Mouse (Mus musculus) megakaryocyte, embryonic 14.5 days (primary cell): ENCODE measurements around the gene Sema4d. TPM values are rescaled to one million over a fixed set of nuclear protein-coding genes. Genes with fewer than 3 reads are reported as not detected.

ENCODE experiments used
- H3K27me3 ChIP-seq: replicated peaks from 2 replicates; pipeline ENCODE3; 2012; ENCODE audit warnings: inconsistent platforms
- H3K36me3 ChIP-seq: replicated peaks from 2 replicates; pipeline ENCODE3; 2012; ENCODE audit warnings: low read length, inconsistent platforms, mixed read lengths
- H3K4me1 ChIP-seq: 2 replicates; pipeline ENCODE4 v1.6.1; 2012; ENCODE audit warnings: inconsistent platforms
- H3K4me3 ChIP-seq: replicated peaks from 2 replicates; pipeline ENCODE3; 2012; ENCODE audit warnings: moderate library complexity, mild to moderate bottlenecking, inconsistent platforms
- H3K9me3 ChIP-seq: 2 replicates; pipeline ENCODE4 v1.6.1; 2012; ENCODE audit warnings: inconsistent platforms
- FLI1 ChIP-seq: IDR thresholded peaks from 2 replicates; pipeline ENCODE4 v1.6.1; 2012; ENCODE audit warnings: low read length, inconsistent platforms, mixed read lengths
- GATA1 ChIP-seq: IDR thresholded peaks from 3 replicates; pipeline ENCODE4 v1.6.1; 2012; ENCODE audit warnings: mixed read lengths, low read length, inconsistent platforms, borderline replicate concordance
- polyA plus RNA-seq: library from polyadenylated mRNA; stranded (reverse); fragments of >175 nt; gene quantifications from 2 replicates; pipeline ENCODE4 v1.2.3, GENCODE M21; 2012; ENCODE audit warnings: low replicate concordance; ENCODE audit not compliant: insufficient read depth

Sema4d gene
- polyA plus RNA-seq, 1 experiment = 55.2 TPM

DNA sequence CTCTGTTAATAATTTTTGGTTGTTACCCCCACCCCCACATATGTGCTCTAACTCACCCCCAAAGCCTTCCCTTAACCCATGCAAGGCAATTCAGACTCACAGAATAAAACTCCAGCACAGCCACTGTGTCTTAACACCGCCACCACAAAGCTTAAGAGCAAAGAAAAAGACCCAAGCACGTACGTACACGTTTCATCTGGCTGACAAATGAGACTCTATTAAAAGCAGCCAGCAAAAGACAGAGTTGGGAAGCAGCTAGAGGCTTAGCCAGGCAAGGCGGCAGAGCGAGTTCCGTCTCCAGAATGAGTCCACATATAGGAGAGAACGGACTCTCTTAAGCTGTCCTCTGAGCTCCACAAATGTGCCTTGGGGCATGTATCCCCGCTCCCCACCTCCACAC is 37.5 kb downstream of the Sema4d start:
- H3K4me3 ChIP-seq = peak overlapping the region; percentile 89
- H3K9me3 ChIP-seq = no peaks in the 10 kb centered on the region
- H3K36me3 ChIP-seq = peaks cover 78% of the 10 kb centered on the region
- TF ChIP-seq GATA1 (no peak), FLI1 (no peak)
- H3K4me1 ChIP-seq = peaks cover 96% of the 10 kb centered on the region
- H3K27me3 ChIP-seq = no peaks in the 10 kb centered on the region

DNA sequence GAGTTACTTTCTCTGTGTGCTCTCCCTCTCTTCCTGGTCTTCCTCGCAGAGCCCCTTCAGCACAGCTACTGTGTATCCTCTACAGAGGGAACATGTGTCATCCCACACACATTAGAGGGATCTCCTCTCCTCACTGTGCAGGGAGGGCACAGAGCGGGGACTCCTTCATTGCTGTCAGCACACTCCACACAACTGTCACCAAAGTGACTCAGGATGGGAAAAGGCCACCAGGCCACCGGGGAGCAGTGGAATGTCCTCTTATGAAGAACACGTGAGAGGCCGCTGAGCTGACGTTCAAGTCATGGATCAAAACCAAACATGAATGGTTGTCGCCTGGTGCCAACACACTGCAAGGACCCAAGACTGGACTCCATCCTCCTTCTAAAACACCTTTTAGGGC is 38.0 kb downstream of the Sema4d start:
- TF ChIP-seq GATA1 (no peak), FLI1 (no peak)
- no peaks in the 10 kb centered on the region for H3K27me3 ChIP-seq
- peak overlapping the region; percentile 89 for H3K4me3 ChIP-seq
- H3K36me3 ChIP-seq = peaks cover 78% of the 10 kb centered on the region
- no peaks in the 10 kb centered on the region for H3K9me3 ChIP-seq
- peaks cover 98% of the 10 kb centered on the region for H3K4me1 ChIP-seq

DNA sequence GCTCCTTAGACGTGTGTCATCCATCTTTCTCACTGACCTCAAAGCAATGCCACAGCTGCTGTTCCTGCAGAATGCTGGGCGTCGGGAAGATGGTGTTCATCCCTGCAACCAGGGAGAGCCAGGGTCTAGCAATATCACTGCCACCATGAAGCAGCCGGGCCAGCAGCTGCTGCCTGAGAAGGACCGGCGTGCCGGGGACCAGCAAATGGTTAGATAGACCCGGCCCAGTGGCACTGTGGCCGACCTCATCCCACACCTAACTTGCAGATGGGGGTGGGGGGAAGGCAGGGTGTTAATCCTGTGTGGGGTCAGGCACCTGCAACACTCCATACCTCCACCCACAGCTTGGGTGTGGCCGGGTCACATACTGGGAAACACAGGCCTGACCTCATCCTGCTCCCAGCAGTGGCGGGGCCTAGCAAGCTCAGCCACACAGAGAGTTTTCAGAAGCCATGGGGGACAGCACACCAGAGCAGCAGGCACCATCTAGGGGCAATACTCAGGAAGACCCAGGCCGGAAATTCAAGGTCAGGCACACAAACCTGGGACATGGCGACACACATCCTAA is 38.9 kb downstream of the Sema4d start:
- H3K9me3 ChIP-seq = no peaks in the 10 kb centered on the region
- peaks cover 74% of the 10 kb centered on the region for H3K36me3 ChIP-seq
- peaks cover 98% of the 10 kb centered on the region for H3K4me1 ChIP-seq
- H3K27me3 ChIP-seq = no peaks in the 10 kb centered on the region
- H3K4me3 ChIP-seq = peak overlapping the region; percentile 87
- TF ChIP-seq FLI1 = no peak
- TF ChIP-seq GATA1 = no peak

GRCm38 (mm10) chr13:51753802-51754444 is 39.6 kb downstream of the Sema4d start:
- Histone ChIP-seq H3K9me3 (no peaks in the 10 kb centered on the region), H3K27me3 (no peaks in the 10 kb centered on the region), H3K4me1 (peaks cover 100% of the 10 kb centered on the region), H3K4me3 (peak overlapping the region; percentile 87), H3K36me3 (peaks cover 71% of the 10 kb centered on the region)
- TF ChIP-seq GATA1 = no peak
- no peak for TF ChIP-seq FLI1

DNA sequence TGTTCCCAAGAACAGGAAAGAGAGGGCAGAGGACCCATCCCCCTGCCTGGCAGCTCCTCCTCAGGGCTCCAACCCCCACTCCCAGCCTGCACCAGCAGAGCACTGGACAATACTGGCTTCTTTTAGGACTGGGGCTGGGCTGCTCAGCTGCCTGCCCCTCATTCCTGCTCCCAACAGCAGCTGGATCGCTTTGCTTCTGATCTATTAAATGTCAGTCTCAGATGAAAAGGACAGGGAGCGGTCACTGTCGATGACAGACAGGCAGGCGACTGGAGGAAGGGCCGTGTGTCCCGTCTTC is 40.4 kb downstream of the Sema4d start:
- H3K27me3 ChIP-seq = no peaks in the 10 kb centered on the region
- no peaks in the 10 kb centered on the region for H3K9me3 ChIP-seq
- peak overlapping the region; percentile 87 for H3K4me3 ChIP-seq
- peaks cover 71% of the 10 kb centered on the region for H3K36me3 ChIP-seq
- no peak for TF ChIP-seq FLI1
- TF ChIP-seq GATA1 = no peak
- H3K4me1 ChIP-seq = peaks cover 100% of the 10 kb centered on the region

DNA sequence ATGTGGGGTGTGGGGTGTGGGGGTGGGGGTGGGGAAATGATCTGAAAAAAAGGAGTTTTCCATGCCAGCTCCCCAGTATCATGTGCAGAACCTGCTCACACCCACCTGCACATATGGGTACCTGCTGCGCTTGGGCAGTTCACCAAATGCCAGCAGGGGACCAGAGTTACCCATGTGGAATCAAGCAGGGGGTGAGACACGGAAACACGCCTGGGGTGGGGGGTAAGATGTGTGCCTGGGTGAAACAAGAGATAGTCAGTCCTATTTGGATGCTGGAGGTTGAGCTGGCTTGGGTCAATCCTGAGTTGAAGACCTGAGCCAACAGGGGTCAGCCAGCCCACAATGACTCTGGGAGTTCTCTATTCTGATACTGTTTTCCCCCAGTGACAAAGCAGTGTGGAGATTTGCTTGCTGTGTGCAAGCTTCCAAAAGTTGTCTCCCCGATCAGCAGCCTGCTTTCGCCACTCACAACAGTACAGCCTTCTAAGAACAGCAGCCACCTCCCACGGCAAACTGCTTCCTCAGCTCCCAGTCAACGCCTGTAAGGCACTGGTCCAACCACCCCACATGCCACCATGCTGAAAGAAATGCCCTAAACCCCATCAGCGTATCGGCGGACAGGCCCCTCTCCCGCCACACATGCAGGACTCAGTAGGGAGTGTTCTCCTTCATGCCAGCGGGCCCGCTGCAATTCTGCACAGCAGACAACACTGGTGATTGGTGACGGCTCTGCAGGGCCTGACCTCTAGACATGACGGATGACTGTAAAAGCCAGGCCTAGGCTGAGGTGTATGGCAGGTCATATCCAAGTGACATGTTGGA is 41.0 kb downstream of the Sema4d start:
- no peak for TF ChIP-seq FLI1

GRCm38 (mm10) chr13:51749578-51750345 is 43.8 kb downstream of the Sema4d start:
- Histone ChIP-seq H3K27me3 (no peaks in the 10 kb centered on the region), H3K4me3 (no peak overlapping the region), H3K9me3 (no peaks in the 10 kb centered on the region), H3K36me3 (peaks cover 84% of the 10 kb centered on the region), H3K4me1 (peaks cover 100% of the 10 kb centered on the region)
- TF ChIP-seq GATA1 (no peak), FLI1 (no peak)

More for the DNA sequence above, 41.0 kb downstream of the Sema4d start:
- peak overlapping the region; percentile 87 for H3K4me3 ChIP-seq
- no peaks in the 10 kb centered on the region for H3K9me3 ChIP-seq
- H3K27me3 ChIP-seq = no peaks in the 10 kb centered on the region
- H3K4me1 ChIP-seq = peaks cover 100% of the 10 kb centered on the region
- H3K36me3 ChIP-seq = peaks cover 71% of the 10 kb centered on the region

DNA sequence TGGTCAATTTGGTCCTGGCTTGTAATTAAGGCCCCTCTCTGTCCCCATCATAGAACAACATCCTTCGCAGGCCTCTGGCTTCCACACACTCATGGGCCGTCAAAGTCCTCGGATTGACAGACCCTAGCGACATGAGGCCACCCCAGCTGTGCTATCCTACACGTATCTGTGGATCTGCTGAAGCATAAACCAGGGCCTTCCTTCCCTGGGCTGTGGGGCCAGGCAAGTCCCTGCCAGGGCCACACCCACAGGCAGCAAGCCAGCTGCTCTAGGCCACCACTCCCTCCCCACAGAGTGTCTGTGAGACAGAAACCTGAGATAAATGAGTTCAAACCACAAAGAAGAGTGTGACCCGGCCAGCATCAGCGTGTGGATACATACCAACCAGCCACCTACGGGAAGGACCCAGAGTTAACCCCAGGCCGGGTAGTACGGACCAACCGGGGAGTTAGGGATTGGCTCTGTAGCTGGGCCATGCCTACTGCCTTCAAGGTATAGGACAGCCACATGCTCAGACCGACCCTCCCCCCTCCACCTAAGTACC is 45.5 kb downstream of the Sema4d start:
- Histone ChIP-seq H3K36me3 (peaks cover 84% of the 10 kb centered on the region), H3K4me3 (peak overlapping the region; percentile 66), H3K4me1 (peaks cover 100% of the 10 kb centered on the region), H3K27me3 (no peaks in the 10 kb centered on the region), H3K9me3 (no peaks in the 10 kb centered on the region)
- TF ChIP-seq FLI1 (no peak), GATA1 (no peak)

DNA sequence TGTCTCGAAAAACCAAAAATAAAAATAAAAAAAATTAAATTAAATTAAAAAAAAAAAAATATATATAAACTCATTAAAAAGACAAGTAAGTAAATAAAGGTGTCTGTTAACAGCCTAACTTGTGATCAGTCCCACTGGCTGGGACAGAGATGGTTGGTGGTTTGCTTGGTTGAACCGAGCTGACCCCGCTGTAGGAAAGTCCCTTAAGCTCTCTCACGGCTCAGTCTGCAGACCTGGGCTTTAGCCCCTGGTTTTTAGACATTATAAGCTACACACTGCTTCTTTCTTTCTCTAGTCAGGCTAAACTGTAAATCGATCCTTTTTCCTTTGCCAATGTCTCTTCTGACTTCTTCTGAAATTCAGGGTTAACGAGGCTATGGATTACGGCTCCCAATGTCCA is 46.5 kb downstream of the Sema4d start:
- Histone ChIP-seq H3K36me3 (peaks cover 83% of the 10 kb centered on the region), H3K9me3 (no peaks in the 10 kb centered on the region), H3K4me1 (peaks cover 100% of the 10 kb centered on the region), H3K27me3 (no peaks in the 10 kb centered on the region), H3K4me3 (peak overlapping the region; percentile 35)
- TF ChIP-seq FLI1 (no peak), GATA1 (no peak)

DNA sequence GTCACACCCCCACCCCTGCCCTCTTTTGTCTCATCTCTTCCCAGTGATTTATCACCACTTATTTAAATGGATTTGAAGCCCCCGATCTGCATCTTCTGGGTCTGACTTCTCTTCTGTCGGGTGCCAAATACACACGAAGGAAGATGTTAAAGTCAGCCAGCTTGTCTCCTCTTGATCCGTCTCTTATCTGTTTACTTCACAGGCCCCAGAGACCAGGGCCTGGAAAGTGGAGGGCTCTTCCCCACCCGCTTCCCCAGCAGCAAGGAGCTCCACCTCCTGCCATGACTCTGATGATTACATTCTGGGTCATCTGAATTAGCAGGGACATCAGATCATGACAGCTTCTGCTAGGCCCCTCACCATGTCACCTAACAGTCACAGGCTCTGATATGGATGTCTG is 47.7 kb downstream of the Sema4d start:
- Histone ChIP-seq H3K36me3 (peaks cover 84% of the 10 kb centered on the region), H3K27me3 (no peaks in the 10 kb centered on the region), H3K9me3 (no peaks in the 10 kb centered on the region), H3K4me1 (peaks cover 100% of the 10 kb centered on the region), H3K4me3 (peak overlapping the region; percentile 67)
- TF ChIP-seq GATA1 = no peak
- no peak for TF ChIP-seq FLI1
